Mouse (Mus musculus): Measurements from ENCODE around the gene Vps33b.

Gene Vps33b

GRCm38 (mm10) chr7:80268897-80269750 is at the start of gene Vps33b:
Gene Vps33b (plus strand): TSS chr7:80269649.
- peak; percentile 99 to 100 for DNase-seq

- DNase-seq: no peak
Observed at GRCm38 (mm10) chr7:80220237-80220797, 49.1 kb upstream of the Vps33b start.

GRCm38 (mm10) chr7:80221179-80221750 is 48.2 kb upstream of the Vps33b start:
- no peak for DNase-seq

GRCm38 (mm10) chr7:80227065-80227464 is 42.4 kb upstream of the Vps33b start:
- DNase-seq: no peak

- no peak for DNase-seq
Observed at GRCm38 (mm10) chr7:80230196-80230595, 39.3 kb upstream of the Vps33b start.

GRCm38 (mm10) chr7:80231971-80232488 is 37.4 kb upstream of the Vps33b start:
- DNase-seq: no peak

- peak; percentile 94 to 96 for DNase-seq
Observed at GRCm38 (mm10) chr7:80232489-80233029, 36.9 kb upstream of the Vps33b start, which contains the start of the genes Cib1 and Gdpgp1. Gene Cib1 (minus strand): TSS chr7:80232813. Gene Gdpgp1 (plus strand): TSS chr7:80232865.

GRCm38 (mm10) chr7:80233799-80234198 is 35.6 kb upstream of the Vps33b start:
- no peak for DNase-seq

- DNase-seq: no peak
Observed at GRCm38 (mm10) chr7:80238542-80238941, 30.9 kb upstream of the Vps33b start.

GRCm38 (mm10) chr7:80241661-80242060 is 27.8 kb upstream of the Vps33b start:
- no peak for DNase-seq

GRCm38 (mm10) chr7:80244851-80245250 is 24.6 kb upstream of the Vps33b start:
- DNase-seq: no peak

GRCm38 (mm10) chr7:80246148-80246721 is 23.2 kb upstream of the Vps33b start, which contains the start of gene Ttll13:
Gene Ttll13 (plus strand): TSS chr7:80246376.
- DNase-seq: peak; percentile 98 to 99

GRCm38 (mm10) chr7:80246859-80247258 is 22.6 kb upstream of the Vps33b start:
- no peak for DNase-seq

GRCm38 (mm10) chr7:80252437-80252836 is 17.0 kb upstream of the Vps33b start:
- no peak for DNase-seq

- DNase-seq: no peak
Observed at GRCm38 (mm10) chr7:80252886-80253285, 16.6 kb upstream of the Vps33b start.

- no peak for DNase-seq
Observed at GRCm38 (mm10) chr7:80255981-80256380, 13.5 kb upstream of the Vps33b start.

- no peak for DNase-seq
Observed at GRCm38 (mm10) chr7:80257706-80258105, 11.7 kb upstream of the Vps33b start.

GRCm38 (mm10) chr7:80260625-80261371 is 8.7 kb upstream of the Vps33b start, which contains the start of gene Ngrn:
Gene Ngrn (plus strand): TSS chr7:80261215.
- DNase-seq: peak; percentile 92 to 93

GRCm38 (mm10) chr7:80261372-80261990 is 8.0 kb upstream of the Vps33b start:
- DNase-seq: no peak

GRCm38 (mm10) chr7:80264606-80265005 is 4.8 kb upstream of the Vps33b start:
- DNase-seq: no peak

GRCm38 (mm10) chr7:80267764-80268163 is 1.7 kb upstream of the Vps33b start:
- no peak for DNase-seq

Measured in cerebellum, postnatal 10 days (tissue).